Mouse (Mus musculus) brain, embryonic 14.5 days (tissue): Measurements from ENCODE around the gene Mid1.

Experiments
- CTCF ChIP-seq: fragments of 200-500 bp; IDR thresholded peaks from 2 replicates; pipeline ENCODE4 v1.5.1; 2012; ENCODE audit warnings: inconsistent platforms, mild to moderate bottlenecking, moderate library complexity, borderline replicate concordance; ENCODE audit not compliant: insufficient read depth, insufficient read length; ENCODE audit errors: extremely low read depth
- POLR2A ChIP-seq: fragments of 200-500 bp; IDR thresholded peaks from 2 replicates; pipeline ENCODE4 v1.6.1; 2012; ENCODE audit warnings: mild to moderate bottlenecking, inconsistent platforms, borderline replicate concordance; ENCODE audit not compliant: poor library complexity, insufficient read depth, insufficient read length, severe bottlenecking; ENCODE audit errors: extremely low read depth

DNA sequence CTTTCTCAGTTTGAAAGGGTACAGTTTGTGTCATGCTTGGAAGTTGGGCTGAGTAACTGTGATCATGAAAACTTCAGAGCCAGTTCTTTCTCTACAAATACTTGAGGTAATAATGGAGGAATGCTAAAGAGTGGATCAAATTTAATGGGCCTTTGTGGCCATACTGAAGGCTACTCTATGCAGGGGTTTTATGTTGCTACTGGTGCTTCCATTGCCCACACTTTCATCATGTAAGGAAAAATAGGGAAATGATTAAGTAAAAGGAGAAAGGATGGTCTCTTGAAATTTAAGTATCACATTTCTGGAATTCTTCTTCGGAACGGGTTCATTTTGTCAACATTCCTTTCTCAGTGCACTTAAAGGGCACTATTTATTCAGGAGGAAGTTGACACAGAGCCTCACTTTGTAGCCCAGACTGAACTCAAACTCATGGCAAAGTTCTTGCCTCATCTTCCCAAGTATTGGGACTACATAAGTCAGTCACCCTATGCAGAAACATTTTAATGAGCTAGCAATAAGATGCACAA, 176.3 kb downstream of the Mid1 start:
- no peak for TF ChIP-seq POLR2A
- no peak for TF ChIP-seq CTCF
